Mouse (Mus musculus) embryo, embryonic 10 days (tissue): ENCODE results near the gene C530025M09Rik.

ENCODE experiments used
- DNase-seq: peaks from one replicate; pipeline ENCODE4 v3.0.0-alpha.2; 2015; ENCODE audit warnings: low spot score

C530025M09Rik gene

DNA sequence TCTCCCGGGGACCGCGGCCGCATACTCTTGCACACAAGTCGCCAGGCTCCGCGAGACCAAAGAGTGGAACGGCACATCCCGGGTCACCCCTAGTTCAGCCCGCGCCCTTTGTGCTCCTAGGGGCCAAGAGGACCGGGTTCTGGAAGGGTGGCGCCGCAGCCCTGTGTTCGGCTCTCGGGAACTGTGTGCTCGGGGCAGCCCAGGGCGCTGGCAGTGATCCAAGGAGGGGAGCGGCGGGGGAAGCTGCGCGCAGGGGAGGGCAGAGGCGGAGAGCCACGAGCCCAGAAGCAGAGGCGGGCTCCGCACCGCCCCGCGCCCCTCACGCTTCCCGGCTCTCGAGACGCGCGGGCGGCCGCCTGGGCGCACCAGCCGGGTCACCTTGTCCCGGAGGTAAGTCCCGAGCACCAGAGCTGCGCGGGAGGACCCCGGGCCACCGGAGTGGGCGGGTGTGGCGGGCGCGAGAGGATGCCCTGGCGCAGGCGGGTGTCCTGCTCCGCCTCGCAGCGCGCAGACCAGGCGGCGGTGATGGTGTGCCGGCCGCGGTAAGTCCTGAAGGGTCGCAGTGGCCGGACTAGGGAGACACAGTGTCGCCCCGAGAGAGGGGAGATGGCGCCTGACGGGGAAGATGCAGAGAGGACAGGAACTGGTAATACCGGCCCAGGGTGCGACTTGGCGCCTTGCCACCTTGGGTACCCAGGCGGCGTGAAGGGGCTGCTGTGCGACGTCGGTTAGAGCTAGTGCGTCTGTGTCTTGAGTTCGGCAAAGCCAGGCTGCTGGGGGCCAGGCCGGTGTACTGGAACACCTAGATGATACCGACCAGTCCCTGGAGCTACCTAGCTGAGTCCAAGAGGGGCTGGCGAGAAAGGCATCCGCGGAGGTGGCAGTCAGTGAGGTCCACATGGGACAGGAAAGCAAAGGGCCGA lies at the start of gene C530025M09Rik:
TSS of gene C530025M09Rik (minus strand) at position 678 of the 923 bp plus-strand sequence.
- DNase-seq, result peak; percentile 62

DNA sequence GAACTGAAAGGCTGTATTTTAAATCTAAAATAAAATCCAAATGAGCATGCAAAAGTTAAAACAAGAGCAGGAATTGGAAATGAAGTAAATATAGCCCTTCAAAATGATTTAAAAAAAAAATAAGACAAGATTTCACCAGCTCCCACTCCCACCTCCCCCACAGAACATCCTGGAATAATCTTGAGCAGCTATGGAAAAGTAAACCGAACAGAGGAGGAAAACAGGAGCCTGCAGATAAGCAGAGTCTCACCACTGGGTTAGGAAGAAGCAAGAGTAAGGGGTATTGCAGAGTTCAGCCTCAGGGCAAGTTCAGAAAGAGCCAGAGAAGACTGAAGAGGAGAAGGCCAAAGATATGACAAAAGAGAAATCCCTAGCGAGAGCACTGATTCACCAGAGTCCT lies 46.9 kb upstream of the C530025M09Rik start:
- no peak for DNase-seq

DNA sequence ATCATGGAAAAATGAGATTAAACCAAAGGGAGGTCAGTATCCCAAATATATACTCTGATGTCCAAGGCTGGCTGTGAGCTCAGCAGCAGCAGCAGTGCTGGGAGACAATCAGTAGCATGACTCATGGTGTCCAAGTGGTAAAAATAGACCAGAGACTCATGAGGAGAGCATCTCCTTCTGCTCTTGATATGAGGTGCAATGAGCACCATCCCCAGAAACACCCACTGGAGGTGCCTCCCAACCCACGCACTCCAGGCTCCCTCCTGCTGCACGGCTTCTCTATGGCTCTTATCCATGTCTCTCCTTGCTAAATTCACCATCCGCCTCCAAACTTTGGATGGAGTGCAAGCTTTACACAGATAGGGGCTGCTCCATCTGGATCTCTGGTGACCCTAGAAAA lies 42.3 kb upstream of the C530025M09Rik start:
- no peak for DNase-seq

DNA sequence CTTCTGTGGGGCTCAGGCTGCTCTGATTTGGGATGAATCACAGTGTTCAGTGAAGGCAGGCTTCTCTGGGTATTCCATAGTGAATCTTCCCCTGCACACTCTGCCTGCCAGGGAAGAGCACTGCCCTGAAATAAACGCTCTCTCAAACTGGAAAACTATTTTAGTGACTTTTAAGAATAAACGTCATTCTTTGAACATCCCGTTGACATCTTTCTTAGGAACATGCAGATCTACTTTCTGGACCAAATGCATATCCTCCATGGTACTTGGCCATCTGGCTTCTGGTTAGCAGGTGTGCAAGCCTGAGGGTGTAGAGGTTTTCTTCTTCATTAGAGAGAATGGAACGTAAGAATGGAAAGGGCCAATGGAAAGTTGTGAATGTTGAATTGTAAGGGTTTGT lies 41.5 kb upstream of the C530025M09Rik start:
- no peak for DNase-seq

DNA sequence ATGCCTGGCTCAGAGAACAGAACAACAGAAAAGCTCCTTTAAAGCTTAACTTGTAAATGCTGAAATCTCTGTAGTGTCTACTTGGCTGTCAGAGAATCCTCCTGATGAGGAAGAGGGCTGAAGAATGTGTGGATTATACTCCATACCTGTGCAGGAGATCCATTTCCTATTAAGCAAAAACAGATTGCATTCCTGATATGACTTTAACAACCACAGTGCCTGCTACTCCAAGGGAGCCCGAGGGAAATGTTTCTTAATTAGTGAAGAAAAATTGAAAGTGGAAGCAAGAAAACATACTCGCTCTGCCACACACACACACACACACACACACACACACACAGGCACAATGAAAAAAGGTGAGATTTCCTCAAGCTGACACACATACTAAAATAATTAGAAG lies 39.5 kb upstream of the C530025M09Rik start:
- no peak for DNase-seq

DNA sequence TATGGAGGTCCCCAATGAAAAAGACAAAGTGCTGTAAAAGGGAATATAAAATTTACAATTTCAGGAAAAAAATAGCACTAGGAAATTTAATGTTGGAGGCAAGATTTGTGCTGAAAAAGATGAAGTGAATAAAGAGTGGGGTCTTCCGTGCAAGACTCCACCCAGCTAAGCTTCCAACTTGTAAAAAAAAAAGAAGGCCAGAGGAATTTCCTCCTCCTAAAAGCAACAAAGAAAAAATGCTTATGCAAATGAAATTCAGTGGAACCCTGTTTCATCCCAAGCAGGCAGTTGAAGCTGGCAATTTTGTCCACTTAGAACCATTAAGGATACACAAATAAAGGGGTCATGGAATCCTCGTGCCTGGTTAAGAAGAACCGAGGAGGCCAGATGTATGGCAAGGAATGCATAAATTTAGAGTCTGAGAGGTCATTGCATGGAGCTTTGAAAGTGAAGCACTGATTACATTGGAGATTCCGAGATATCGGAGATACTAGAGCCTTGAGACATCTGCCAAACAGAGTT lies 35.0 kb upstream of the C530025M09Rik start:
- no peak for DNase-seq

DNA sequence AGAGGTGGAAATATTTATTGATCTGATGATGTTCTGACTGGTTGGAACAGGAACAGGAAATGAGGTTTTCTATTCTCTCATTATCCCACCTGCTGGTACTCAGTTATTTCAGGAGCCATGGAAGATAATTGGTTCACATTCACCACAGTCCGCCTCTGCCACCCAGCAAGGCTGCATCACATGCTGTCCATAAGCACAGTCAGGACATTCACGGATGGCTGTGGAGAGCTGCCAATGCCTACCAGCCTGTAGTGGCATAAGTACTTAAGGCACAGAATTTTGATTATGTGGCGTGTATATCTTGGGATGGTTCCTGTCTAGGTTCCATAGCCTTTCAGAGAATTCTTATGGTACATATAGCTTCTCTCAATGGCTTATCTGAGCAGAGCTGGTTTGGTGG lies 30.0 kb upstream of the C530025M09Rik start:
- DNase-seq, result no peak

DNA sequence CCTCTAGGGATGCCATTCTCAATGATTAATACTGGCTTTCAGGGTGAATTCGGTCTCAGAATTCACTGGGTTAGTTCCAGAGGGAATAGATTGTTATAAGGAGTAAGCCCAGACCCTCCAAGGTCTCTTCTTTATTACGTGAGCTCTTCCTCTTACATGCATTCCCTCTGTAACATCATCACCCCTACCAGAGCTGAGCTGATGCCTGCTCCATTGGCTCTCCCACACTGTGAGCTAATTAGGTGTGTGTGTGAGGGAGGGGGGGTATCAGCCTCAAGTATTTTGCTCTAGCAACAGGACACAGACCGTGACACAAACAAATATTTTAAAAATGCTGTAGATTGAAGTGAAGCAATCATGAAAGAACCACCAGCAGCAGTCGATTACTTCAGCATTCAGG lies 17.8 kb upstream of the C530025M09Rik start:
- DNase-seq, result no peak

DNA sequence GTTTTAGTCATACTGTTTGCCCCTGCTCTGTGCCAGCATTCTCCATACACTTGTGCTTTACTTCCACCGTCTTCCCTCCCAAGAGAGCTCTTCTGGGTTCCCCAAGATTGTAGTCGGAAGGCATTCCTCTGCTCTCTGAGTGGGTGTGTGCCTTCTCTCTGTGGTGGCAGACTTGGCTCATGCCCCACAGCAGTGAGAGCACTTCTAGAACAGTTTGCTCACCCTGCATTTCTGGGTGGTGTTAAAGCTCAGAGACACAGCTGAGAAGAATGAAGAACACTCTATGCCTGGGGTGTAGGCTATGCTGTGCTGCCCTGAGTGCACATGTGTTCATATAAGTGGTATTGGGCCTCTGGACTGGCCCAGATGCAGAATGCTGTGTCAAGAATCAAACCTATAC lies 13.6 kb upstream of the C530025M09Rik start:
- no peak for DNase-seq

DNA sequence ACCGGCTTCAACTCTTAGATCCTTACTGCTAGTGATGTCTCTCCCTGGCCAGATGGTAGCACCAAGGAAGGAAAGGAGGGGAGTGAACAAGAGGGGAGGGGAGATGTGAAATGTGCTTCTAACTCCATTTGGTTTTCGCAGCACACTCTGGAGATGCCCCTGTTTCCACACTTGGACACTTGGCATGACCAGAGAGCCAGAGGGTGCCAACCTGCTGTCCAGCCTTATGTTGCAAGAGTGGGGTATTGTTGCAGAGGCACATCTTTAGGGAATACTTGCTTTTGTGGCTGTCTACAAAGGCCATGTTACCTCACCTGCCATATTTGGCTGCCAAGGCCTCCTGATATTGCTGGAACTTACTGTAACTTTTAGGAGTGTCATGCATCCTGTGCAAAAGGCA lies 8.7 kb upstream of the C530025M09Rik start:
- no peak for DNase-seq

DNA sequence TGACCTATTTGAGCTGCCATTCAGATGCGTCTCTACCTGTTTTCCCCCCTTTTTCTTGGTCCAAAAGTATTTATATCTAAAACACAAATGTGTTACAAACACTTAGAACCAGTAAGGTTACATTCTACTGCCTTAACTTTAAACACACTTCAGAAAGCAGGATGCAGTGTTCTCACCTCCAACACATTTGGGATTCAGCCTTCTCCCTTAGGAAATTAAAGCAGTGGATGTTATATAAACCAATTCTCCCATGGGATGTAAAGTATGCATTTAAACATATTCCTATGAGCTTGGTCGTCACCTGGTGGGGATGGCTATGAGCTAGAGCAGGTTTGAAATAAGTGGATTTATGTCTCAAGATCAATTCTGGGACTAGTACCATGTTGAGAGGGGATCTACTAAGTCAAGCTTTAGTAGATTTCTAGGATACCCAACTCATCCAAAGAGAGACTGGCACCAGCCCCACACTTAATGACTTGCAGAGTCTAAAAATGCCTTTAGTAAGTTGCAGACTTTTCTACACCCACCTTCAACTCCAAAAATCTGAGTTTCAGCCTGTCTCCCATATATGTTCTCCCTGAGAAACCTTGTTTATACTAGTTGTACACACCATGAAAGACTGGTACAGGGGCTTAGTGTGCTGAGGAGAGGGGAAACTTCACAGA lies 5.6 kb upstream of the C530025M09Rik start:
- no peak for DNase-seq

DNA sequence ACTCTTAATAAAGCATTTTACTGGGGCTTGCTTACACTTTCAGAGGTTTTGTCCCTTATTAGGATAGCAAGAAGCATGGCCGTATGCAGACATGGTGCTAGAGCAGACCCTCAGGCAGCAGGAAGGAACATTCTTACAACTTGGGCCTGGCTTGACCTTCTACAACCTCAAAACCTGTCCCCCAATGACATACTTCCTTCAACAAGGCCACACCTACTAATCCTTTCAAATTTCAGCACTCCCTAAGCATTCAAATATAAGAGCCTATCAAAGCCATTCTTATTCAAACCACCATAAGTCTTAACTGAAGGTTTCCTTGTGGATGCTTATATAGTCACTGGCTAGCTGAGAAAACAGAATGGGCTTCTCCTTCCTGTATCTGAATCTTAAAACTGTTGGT lies 4.1 kb upstream of the C530025M09Rik start:
- no peak for DNase-seq

DNA sequence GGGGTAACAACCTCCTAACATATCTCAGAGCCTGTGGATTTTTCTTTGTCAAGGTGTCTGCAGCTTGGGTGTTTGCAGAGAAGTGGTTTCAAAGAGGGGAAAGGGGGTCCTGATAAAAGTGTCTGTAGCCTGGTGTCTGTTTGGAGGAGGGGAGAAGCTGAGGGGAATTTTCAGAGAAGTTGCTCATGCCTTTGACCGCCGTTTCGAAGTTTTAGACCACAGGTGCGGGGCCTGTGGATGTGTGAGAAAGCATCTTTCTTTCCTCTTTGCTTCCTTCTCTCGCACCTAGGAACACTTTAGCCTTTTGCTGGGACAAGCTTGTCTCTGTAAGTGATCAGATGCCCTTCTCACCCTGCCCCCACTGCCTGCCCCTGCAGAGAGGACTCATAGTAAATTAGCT lies 1.3 kb upstream of the C530025M09Rik start:
- DNase-seq, result no peak

DNA sequence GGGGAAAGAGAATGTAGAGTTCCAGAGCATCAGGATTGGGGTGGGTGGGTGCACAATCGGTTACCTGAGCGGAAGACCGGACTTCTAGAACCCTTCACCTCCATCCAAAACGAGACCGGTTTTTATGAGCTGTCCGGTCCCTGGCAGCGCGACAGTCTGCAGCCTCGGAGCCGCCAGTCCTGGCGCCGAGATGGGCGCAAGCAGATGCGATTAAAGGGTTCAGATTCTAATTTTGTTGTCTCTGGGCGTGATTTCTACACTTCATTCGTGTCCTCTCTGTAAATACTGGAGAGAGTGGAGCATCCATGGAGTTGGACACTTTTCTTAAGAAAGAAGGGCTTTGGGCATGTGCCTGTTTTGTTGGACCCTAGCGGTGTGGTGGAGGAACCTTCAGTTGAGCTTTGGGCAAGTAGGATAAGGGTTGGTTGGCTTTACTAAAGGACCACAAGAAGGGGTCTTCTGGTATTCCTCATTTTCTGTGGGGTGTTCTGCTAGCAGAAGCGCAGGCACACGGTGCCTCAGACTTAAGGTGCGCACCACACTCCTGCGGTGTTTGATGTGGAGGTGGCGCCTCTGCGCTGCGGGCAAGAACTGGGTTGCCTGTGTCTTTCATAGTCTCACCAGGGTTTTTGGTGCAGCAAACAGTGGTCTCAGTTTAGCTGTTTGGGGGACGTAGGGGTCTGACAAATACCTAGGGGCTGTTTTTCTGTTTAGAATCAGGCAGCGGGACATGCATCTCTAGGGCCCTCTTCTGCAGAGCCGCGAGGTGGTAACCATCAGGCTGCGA lies 639 bp upstream of the C530025M09Rik start:
- DNase-seq, result peak; percentile 12

DNA sequence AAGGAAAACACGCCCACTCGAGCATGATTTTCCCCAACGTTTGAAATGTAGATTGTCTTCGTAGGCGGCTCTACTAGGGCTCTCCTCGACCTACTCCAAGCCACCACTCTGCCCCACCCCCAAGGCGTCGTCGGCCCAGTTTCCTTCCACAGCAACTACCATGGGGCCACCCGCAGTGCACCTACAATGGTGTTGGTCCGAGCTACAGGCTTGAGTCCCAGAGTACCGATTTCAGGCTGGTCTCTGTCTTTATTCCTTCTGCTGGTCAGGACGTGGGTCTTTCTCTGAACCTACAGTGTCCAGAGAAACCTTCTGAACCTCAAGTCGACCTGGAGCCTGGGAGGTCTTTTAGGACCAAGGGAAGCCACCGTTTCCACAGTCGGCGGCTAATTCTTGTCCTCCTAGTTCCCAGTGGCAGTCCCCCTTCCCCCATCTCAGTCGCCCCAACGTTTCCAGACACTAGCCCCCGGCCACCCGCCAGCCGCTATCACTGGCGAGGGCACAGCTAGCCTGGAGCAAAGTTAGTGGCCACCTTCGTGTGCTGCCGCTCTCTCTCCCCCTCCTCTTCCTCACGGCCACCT lies 968 bp downstream of the C530025M09Rik start:
- DNase-seq, result peak; percentile 49

DNA sequence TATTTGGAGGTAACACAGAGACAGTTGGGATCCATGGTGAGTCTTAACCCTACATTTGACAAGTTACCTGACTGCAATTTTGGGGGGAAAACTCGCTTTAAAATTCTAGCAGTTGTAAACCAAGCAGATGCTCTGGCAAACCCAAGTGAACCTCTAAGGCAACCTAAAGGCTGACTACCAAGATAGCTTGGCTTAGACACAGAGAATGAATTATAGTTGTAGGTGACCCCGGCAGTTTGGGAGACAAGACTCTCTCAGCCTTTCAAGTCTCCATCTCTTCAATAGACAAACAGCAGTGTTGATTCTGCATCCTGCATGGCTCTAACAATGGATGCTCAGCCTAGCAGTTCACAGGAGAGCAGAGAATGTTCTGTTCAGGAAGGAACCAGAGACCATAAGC lies 2.1 kb downstream of the C530025M09Rik start, which contains the start of gene Syndig1:
TSS of gene Syndig1 (plus strand) at position 301 of the 400 bp plus-strand sequence.
- DNase-seq, result no peak

DNA sequence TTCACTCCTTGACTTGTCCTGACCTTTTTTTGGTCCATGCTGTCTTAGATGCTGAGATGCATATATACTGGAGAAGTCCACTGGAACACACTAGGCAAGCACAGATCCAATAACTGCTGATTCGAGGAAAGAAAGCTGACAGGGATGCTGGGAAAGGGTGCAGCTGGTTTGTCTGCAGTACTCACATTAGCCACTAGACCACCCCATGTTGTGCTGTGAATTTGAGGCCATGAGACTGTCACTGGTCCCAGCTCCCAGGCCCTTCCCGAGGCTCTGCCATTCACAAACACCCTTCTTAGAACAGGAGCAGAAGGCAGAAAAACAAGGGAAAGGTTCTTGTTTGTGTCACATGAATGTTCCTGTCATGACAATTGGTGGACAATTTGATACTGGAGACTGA lies 10.8 kb downstream of the C530025M09Rik start:
- DNase-seq, result peak; percentile 12

DNA sequence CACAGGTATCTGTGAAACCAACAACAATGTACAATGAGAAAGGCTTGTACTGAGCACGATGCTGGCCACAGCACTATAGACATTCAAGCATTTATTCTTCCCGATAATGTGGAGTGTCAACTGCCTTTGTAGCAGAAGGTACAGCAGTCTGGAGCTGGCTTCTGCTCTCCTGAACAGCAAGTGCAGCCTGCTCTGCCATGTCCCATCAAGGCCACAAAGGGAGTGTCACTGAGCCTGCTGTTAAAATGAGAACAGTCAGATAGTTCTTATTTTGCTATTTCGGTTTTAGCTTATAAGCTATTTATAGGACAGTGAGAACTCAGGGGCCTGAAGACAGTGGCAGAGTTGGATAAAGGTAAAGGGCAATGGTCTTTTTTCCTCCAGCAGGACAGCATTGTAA lies 11.3 kb downstream of the C530025M09Rik start:
- DNase-seq, result no peak

DNA sequence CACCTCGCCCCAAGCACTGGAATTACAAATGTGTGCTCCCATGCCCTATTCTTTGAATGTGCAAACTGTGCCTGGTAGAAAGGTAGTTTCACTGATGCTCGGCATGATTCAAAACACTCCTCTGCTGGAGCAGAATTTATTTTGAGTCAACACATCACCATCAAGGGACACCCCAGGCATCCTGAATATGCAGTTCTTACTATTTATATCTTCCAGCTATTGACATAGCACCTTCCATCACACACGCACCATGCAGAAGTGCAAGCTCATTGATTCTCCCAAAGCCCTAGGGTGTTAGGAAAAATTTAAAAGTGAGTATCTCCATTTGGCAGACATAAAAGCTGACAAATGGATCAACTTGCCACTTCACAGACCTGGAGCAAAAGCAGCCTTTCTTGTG lies 12.6 kb downstream of the C530025M09Rik start:
- no peak for DNase-seq

DNA sequence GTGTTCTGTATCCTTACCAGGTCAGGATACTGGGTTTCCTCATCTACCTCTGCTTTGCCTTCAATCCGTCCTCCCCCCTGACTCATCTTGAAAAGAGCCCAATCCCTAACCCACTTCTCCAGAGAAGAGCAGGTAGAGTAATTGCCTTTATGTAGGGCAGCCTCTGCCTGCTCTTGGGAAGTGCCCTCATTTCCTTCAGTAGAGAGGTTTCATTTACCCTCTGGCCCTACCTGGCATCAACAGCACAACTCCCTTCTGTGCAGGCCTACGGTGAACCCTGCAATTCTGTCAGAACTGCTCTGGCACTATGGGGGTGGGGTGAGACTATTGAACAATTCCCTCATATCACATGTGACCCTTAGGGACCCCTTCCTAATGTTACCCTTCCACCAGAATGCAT lies 18.1 kb downstream of the C530025M09Rik start:
- no peak for DNase-seq

DNA sequence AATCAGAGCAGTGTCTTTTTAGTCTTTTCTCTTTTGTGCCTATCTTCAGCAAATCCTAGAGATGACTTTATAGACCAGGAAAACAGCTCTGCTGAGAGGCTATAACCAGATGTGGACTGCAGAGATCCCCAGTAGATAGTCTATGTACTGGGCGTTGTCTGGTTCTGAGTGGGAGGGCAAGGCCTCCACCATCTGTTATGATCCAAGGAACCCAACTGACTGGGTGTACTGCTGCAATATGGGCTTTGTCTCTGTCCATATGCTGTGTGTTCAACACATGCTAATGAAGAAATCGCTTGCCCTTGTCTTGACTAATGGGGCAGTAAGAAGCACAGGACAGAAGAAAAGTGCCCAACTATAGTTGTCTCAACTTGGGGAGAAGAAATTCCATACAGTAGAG lies 25.8 kb downstream of the C530025M09Rik start:
- no peak for DNase-seq

DNA sequence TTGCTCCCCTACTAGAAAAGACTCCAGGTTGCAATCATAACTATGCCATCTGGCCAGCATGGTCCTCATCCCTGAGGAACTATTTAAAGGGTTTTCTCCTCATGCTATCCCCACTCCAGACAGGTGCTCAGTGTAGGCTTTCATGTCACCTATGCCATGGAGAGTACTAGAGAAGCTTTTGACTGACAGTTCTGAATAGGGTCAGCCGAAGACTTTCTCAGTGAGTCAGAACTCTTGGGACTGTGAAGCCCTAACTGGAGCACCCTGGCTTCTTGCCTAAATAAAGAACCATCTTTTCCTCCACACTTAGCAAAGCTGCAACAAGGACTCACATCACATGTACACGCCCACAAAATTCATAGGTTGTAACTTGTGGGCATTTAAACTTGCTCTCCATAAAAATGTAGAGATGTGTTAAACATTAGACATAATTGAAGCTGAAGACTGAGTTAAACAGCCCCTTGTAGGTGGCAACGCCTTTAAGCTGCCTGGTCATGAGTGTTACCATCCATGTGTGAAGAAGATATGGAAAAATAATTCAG lies 26.3 kb downstream of the C530025M09Rik start:
- no peak for DNase-seq
